Mouse (Mus musculus) frontal cortex, postnatal 10 days (tissue): Measurements from ENCODE around the gene Col4a1.

ENCODE experiments used
- DNase-seq, 2 experiments: peaks; one replicate each; pipeline ENCODE4 v3.0.0; 2022; ENCODE audit warnings: low spot score in 2 of 2, mixed read lengths in 1 of 2

The Col4a1 gene

DNA sequence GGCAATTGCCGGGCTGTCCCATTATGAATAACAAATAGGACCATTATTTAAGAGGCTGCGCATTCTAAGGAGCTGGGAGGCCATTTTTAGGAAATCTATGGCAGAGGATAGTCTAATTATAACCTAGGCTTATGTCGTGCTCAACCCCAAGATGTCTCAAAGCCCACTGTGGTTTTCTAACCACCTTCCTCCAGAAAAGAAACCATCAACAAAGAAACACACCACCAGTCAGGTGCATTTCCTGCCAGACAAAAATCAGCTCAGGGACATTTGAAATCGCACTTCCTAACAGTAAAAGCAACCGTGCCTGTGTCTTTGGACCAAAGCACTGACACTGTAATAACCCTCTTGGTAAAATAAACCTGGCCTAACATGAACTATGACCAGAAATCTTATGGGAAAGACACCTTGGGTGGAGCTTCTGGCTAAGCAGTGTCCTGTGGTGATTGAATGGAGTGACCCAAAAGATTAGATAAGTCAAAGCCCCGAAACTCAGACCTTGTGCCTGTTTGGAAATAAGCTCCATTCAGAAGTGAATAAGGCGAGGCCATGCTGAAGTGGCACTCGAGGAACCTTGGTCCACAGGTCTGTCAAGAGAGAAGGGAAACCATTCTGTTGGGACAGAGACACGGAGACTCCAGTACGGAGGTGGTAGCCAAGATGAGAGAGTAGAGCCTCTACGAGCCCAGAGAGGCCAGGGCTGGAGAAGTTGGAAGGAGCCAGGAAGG lies 131.0 kb downstream of the Col4a1 start:
- DNase-seq: no peak

DNA sequence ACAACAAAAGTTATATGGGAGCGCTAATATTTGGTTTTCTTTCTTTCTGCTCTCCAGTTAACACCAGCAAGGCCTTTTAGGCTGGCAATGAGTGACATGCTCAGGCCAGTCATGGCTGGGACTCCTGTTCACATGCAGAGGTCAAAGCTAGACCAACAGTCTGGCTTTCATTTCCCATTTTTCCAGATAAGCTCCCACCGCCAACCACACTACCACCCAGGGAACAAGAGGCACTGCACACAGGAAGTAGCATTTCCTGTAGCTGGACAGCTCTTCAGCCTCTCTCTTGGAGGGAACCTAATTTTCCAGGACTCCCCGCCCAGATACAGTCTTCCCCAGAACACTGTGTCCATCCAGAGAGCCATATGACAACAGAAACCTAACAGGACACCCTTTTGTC lies 132.8 kb downstream of the Col4a1 start:
- no peak for DNase-seq

DNA sequence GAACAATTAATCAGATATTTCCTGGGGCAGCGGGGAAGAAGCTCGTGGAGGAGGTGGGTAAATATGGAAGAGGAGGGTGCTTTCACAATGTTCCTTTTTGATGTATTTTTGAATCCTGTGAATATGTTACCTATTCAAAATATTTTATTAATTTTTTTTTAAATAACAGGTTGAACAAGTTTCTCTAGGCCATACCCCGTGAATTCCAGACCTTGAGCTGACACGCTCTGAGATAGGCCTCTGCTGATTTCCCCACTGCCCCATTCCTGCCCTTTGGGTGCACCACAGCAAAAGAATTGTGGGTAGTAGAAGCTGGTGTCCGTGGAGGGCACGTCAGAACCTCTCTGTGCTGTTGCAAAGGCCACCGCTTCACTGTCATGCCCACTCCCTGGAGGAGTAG lies 136.2 kb downstream of the Col4a1 start:
- DNase-seq: no peak

DNA sequence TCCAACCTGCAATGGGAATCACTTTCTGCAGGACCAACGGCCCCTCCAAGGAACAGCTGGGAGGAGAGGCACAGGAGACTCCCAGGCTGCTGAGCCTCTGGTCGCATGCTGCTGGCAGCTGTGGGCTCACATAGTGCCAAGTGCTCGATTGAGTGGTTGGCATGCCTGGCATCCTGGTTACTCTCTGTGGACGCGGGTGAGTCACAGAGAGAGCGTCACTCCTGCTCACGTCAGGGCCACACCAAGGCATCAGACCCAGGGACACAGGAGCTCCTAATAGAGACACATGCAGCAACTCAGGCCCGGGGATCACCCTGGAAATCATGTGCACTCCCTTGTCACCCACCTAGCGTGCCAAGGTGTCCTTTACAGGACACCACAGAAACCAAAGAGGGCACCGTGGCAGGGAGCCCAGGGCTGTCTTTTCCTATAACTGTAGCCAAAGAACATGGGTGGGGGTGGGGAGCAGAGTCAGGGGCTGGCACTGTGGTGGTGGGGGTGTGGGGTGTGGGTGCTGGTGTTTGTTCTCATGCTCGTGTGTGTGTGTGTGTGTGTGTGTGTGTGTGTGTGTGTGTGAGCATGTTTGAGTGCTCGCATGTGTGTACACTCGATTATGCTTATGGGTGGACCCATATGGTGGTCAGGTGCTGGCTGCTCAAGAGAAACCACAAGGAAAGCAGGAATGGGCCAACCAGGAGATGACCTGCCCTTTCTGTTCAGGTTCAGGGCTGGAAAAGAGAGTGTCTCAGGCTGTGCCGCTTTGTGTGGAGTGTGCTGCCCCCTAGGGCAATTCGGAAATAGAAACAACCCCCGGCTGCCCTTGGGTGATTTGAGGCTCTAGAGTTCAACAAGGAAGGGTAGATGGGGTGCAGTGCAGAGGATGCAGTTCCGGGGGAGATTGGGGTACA lies 139.1 kb downstream of the Col4a1 start:
- peak in 1 of 2 experiments; percentile 22 for DNase-seq

DNA sequence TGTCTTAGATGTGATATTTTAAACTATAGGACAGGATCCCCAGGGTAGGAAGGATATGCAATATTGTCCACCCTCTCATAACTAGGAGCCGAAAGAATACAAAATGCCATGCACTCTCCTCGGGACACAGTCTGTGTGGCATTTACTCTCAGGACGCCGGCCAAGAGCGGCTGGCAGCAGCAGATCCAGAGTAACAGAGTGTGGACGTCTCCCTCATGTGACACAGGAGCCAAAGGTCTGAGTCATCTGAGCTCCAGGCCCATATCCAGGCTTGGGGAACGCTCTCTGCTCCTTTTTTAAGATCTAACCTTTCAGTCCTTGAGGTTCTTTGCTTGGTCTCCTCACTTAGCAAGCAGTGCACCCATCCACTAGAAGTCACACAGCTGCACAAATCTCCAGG lies 141.1 kb downstream of the Col4a1 start:
- no peak for DNase-seq

DNA sequence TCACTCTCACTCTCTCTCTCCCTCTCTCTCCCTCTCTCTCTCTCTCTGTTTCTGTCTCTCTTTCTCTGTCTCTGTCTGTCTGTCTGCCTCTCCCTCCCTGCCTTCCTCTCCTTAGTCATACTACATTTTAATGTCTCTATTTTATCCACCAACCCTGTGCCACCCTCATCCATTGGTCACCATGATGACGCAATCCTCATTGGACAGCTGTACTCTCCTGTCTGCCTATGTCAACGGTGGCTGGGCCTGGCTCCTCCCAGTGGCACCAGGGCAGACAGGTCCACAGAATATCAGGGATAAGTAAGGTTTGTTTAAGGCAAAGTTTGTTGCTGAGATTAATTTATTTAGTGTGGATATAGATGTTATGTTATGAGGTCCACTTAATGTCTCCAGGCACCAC lies 143.2 kb downstream of the Col4a1 start:
- DNase-seq: no peak

DNA sequence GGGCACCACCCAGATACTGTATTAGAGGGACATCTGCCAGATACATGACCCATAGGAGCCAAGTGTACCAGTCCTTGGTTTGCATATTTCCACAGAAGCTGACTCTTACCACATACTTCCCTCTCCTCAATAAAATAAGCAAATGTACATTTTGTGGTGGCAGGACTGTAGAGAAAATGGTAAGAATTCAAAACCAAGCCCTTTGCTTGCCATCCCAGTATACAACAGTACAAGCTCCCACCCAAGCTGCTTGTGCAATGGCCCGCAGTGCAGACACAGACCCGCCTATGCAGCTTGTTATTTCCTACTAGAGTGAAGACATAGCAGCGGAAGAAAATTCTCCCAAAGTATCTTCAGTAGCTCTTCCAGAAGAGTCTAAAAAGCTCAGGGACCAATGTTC lies 143.8 kb downstream of the Col4a1 start:
- DNase-seq: no peak

DNA sequence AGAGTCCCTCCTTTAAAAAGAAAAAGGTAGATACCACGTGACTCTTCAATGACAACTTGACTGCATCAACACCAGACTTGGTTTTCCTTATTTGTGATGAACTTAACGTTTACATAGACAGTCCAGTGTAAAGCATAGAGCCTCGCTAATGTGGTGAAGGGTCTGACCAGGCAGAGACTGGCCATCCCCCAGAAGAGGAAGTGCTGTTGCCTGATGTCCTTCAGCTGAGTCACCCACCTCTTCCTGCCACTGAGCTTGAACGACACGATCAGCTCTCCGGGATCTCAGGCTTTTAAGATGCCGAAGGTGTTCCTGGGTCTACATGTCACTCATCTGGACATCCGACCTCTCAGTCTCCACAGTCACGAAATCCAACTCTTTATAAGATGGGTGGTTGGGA lies 144.7 kb downstream of the Col4a1 start:
- DNase-seq: no peak

DNA sequence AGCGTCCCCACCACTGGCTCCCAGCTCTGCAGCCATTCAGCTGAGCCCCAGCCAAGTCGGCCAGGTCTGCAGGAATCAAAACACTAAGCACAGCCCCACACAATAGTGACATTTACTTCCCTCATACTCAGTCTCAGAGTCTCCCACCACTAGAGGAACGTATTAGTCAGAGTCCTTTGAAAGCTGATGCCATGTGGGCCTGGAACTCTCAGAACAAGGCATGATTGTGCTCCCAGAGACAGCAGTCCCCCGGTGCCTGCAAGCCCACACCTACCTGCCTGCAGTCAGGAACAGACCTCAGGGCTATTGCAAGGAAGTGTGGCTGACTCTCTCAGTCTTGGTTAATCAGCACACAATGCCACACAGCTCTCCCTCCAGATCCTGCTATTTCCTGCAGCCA lies 147.0 kb downstream of the Col4a1 start:
- no peak for DNase-seq

DNA sequence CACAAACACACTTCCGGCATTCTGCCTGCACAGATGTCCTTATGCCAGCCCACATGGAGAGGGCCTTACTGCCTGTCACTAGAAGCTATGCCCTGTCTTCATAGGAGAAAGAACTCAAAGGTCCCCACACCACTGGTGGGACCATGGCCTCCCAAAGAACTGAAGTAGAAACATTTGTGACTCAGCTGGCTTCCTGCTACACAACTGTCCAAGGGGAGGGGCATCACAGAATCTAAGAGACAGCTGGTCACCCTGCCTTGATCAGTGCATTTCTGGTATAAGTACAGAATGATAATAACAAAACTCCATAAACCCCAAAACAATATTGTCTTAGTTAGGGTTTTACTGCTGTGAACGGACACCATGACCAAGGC lies 156.3 kb downstream of the Col4a1 start:
- DNase-seq: no peak

DNA sequence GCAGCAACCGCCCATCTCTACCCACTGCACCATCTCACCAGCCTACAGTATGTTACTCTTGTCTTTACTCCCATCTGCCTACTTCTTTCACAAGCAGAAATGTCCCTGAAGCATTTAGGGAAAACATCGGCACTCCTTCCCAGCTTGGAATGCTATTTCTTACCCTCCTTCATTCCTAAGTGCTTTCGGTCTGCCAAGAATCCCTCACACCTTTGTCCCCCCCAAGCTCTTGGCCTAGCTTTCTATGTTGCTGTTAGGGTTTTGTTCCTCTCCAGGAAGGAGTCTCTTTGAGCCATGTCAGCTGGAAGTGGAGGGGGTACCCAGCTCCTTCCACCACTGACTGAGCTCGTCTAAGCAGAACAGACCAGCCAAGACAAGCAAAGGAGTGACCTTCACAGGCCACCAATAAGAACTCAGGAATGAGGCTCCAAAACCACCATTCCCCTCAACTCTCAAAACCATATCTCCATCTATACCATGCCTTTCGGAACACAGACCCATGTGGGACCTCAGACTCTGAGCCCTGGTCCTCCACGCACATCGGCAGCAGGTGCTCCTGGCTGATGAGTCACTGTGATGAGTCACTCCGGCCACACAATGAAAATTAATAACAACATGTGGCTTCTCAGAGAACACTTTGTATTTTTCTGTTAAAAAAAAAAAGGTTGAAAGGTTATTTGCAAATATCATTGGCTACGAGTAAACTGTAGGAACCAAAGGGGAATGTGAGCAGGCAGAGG lies 156.9 kb downstream of the Col4a1 start:
- no peak for DNase-seq

DNA sequence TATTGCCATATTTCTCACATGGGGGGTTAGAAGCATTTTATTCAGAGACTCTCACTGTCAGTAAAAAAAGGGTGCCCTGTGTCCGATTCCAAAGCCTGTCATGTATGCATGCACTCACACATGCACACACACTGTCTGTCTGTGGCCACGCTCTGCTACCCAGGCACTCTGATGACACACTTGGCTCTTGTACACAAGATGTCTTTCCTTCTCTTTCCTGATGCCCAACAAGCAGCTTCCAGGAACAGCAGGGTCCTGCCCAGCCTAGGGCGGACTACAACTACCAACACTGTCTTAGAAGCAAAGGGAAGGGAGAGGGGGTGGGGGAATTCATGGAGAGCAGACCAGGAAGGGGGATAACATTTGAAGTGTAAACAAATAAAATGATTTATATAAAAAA lies 162.4 kb downstream of the Col4a1 start:
- no peak for DNase-seq

DNA sequence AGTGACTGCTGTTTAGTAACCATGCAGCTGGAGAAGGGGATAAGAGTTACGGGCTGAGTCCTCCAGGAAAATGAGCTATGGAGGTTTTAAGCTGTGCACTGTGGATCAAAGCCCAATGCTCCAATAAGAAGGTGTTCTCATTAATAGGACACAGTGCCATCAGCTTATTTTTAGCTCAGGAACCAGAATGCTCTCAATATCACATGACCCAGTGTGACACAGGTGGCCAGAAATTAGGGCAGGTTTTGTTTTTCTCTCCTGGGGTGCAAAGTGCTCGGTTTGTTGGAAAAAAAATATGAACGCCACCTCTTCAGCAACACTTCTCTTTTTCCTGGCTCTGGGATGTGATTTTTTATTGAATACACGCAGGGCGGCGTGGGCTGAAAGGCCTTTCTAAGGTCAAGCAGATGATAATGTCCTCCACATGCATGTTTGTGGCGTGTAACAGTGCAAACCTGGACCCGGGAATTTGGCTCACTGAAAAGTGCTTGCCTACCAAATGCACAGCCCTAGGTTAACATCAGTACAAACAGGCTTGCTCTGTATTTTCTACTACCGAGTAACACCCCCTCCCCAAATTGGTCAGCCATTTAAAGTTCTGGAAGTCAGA lies 163.3 kb downstream of the Col4a1 start:
- DNase-seq: no peak

DNA sequence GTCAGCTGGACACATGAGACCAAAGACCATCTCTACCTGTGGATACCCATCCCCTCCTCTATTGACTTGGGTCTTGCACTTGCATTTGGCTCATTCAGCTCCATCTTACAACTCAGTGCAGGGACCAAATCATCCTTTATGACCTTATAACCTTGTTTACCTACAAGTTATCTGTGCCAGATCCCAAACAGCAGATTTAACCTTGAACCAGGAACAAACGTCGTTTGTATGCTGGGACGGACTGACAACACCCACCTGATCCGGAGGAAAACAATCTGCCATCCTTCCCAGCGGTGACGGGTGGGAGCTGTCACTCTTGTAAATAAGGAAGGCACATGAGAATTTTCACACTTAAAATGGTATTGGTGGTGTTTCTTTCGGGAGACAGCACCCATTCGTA lies 163.8 kb downstream of the Col4a1 start:
- no peak for DNase-seq
